Mouse (Mus musculus): ENCODE results near the gene Spred3. TPM values are rescaled to one million over a fixed set of nuclear protein-coding genes. Genes with fewer than 3 reads are reported as not detected.

Spred3 gene
- total and polyA plus RNA-seq, 2 experiments from 2014 or later, result 1.00 to 4.7 TPM

DNA sequence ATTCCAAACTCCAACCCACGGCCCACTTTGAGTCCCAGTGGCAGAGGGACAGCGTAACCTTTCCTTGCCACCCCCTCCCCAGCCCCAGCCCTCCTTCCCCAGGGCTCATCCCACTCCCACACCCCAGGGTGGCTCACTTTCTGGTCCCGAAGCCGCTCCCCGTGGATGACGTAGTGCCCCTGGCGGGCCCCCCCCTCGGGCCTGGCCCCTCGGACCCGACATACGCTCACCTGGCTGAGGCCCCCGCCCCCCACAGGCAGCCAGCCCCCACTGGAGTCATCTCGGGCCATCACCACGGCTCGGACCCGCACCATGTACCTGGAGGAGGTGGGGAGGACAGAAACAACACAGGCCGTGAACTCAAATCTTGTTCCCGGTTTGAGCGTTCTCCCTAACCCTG is 2.6 kb downstream of the Spred3 start:
- Histone ChIP-seq H3K9ac (replicated peaks; ENCODE audit: low read depth, low read length) (no peak overlapping the region), H3K4me3 (ENCODE audit: low read depth, low read length) (no peak overlapping the region), H3K27me3 (ENCODE audit: control insufficient read depth, insufficient read depth, low read length) (peaks cover 40% of the 10 kb centered on the region), H3K36me3 (replicated peaks; ENCODE audit: control insufficient read depth, insufficient read depth, low read length) (no peaks in the 10 kb centered on the region), H3K4me2 (ENCODE audit: low read depth, low read length) (no peak overlapping the region), H3K9me3 (replicated peaks; ENCODE audit: control insufficient read depth, low read length) (no peaks in the 10 kb centered on the region), H3K27ac (ENCODE audit: low read depth) (no peak overlapping the region), H3K4me1 (ENCODE audit: control insufficient read depth, insufficient read depth) (peaks cover 16% of the 10 kb centered on the region)
- DNase-seq (ENCODE audit: low spot score) (no peak), ATAC-seq (ENCODE audit: insufficient read depth, low read depth) (no peak)
- 19% methylated on average over 19 of the region's 19 CpGs for WGBS
- TF ChIP-seq EP300 (IDR thresholded peaks at IDR 0.05; ENCODE audit: low read depth), result no peak
- TF ChIP-seq CTCF (IDR thresholded peaks at IDR 0.05; ENCODE audit: low read depth), result no peak

DNA sequence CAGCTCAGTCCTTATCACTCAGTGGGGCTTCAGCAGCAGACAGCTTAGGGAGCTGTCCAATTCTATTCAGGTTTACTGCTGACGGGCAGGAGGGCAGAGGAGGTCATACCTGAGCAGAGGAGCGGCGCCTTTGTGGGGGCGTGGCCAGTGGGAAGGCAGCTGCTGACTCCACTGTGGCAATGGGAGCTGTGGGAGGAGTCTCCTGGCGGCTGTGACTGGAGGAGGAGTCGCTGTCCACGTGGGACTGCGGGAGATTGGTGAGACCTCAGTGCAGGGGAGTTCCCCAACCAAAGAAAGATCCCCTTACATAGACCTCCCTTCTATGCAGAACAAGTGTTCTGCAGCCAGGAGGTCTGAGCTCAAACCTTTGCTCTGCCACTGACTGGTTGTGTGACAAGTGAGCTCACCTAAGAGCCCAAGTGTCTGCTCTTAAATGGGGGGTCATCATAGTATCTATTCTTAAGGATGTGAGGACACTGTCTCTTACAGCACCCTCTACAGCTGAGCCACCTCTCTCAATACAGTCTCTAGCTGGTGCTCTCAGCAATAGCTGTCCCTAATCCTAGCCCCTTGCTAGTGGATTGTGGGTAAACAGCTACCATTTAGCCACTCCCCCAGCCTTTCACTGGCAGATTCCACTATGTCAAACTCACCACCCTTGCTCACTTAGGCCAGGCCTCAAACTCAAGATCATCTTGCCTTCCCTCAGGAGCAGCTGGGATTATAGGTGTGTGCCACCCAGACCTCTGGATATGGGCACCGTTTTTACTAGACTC is 7.3 kb downstream of the Spred3 start:
- no peak for DNase-seq (ENCODE audit: low spot score)
- Histone ChIP-seq H3K36me3 (replicated peaks; ENCODE audit: control insufficient read depth, insufficient read depth, low read length) (no peaks in the 10 kb centered on the region; the same call in 1 of the 2 replicates), H3K4me1 (ENCODE audit: control insufficient read depth, insufficient read depth) (no peaks in the 10 kb centered on the region; the same call in 1 of the 2 replicates), H3K9ac (replicated peaks; ENCODE audit: low read depth, low read length) (no peak overlapping the region), H3K27me3 (ENCODE audit: control insufficient read depth, insufficient read depth, low read length) (peaks cover 23% of the 10 kb centered on the region), H3K4me2 (ENCODE audit: low read depth, low read length) (no peak overlapping the region), H3K9me3 (replicated peaks; ENCODE audit: control insufficient read depth, low read length) (no peaks in the 10 kb centered on the region), H3K4me3 (ENCODE audit: low read depth, low read length) (no peak overlapping the region), H3K27ac (ENCODE audit: low read depth) (no peak overlapping the region)
- TF ChIP-seq CTCF (IDR thresholded peaks at IDR 0.05; ENCODE audit: low read depth) (no peak), EP300 (IDR thresholded peaks at IDR 0.05; ENCODE audit: low read depth) (no peak)
- 17% methylated on average over 9 of the region's 9 CpGs for whole genome bisulfite sequencing
- ATAC-seq (ENCODE audit: insufficient read depth, low read depth), result peak; percentile 58; the same call in 1 of the 2 replicates

DNA sequence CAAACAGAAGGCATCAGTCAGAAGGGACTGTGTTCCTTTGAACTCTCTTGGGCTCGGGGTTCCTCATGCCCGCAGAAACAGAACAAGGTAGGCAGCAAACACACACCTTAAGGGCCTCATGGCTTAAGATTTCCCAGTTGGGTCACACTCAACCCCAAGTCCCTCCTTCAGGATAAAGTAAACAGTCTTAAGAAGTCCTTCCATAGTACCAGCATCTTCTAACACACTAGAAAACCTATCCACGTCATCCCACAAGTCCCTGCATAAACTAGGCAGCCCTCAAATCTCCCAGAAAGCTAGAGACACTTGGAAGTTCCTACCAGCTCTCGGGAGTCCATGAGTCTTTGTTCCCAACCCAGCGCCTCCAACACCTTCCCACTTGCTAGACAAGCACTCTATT is 7.9 kb downstream of the Spred3 start:
- H3K27ac ChIP-seq (ENCODE audit: low read depth), result no peak overlapping the region
- no peak overlapping the region for H3K4me3 ChIP-seq (ENCODE audit: low read depth, low read length)
- H3K4me1 ChIP-seq (ENCODE audit: control insufficient read depth, insufficient read depth), result no peaks in the 10 kb centered on the region; the same call in 1 of the 2 replicates
- H3K9ac ChIP-seq (replicated peaks; ENCODE audit: low read depth, low read length), result no peak overlapping the region
- ATAC-seq (ENCODE audit: insufficient read depth, low read depth) (no peak), DNase-seq (ENCODE audit: low spot score) (no peak)
- H3K9me3 ChIP-seq (replicated peaks; ENCODE audit: control insufficient read depth, low read length), result no peaks in the 10 kb centered on the region
- 74% methylated on average over 5 of the region's 5 CpGs for WGBS
- H3K27me3 ChIP-seq (ENCODE audit: control insufficient read depth, insufficient read depth, low read length), result peaks cover 19% of the 10 kb centered on the region
- H3K4me2 ChIP-seq (ENCODE audit: low read depth, low read length), result no peak overlapping the region
- TF ChIP-seq CTCF (IDR thresholded peaks at IDR 0.05; ENCODE audit: low read depth) (no peak), EP300 (IDR thresholded peaks at IDR 0.05; ENCODE audit: low read depth) (no peak)
- no peaks in the 10 kb centered on the region; the same call in 1 of the 2 replicates for H3K36me3 ChIP-seq (replicated peaks; ENCODE audit: control insufficient read depth, insufficient read depth, low read length)

DNA sequence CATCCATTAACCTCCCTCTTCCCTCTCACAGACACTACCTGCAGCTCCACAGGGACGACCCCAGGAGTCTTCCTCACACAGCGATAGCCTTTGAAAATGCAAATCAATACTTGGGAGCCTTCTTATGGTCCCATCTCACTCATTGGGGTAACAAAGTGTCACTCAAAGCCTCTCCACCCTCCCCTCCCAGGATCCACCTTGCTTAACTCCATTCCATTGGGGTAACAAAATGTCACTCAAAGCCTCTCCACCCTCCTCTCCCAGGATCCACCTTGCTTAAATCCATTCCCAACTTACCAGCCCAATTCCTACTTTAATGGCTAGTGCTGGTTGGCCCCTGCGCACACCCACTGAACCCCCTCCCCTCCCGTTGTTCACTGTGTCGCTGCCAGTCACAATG is 11.9 kb downstream of the Spred3 start:
- ATAC-seq (ENCODE audit: insufficient read depth, low read depth) (no peak), DNase-seq (ENCODE audit: low spot score) (no peak)
- no peak for TF ChIP-seq CTCF (IDR thresholded peaks at IDR 0.05; ENCODE audit: low read depth)
- TF ChIP-seq EP300 (IDR thresholded peaks at IDR 0.05; ENCODE audit: low read depth), result no peak
- Histone ChIP-seq H3K9me3 (replicated peaks; ENCODE audit: control insufficient read depth, low read length) (no peaks in the 10 kb centered on the region), H3K4me1 (ENCODE audit: control insufficient read depth, insufficient read depth) (no peaks in the 10 kb centered on the region; the same call in 1 of the 2 replicates), H3K9ac (replicated peaks; ENCODE audit: low read depth, low read length) (no peak overlapping the region), H3K4me3 (ENCODE audit: low read depth, low read length) (no peak overlapping the region), H3K36me3 (replicated peaks; ENCODE audit: control insufficient read depth, insufficient read depth, low read length) (peaks cover 12% of the 10 kb centered on the region; the same call in 1 of the 2 replicates), H3K4me2 (ENCODE audit: low read depth, low read length) (no peak overlapping the region), H3K27me3 (ENCODE audit: control insufficient read depth, insufficient read depth, low read length) (peaks cover 17% of the 10 kb centered on the region), H3K27ac (ENCODE audit: low read depth) (no peak overlapping the region)
- WGBS, result 6% methylated on average over 5 of the region's 5 CpGs

DNA sequence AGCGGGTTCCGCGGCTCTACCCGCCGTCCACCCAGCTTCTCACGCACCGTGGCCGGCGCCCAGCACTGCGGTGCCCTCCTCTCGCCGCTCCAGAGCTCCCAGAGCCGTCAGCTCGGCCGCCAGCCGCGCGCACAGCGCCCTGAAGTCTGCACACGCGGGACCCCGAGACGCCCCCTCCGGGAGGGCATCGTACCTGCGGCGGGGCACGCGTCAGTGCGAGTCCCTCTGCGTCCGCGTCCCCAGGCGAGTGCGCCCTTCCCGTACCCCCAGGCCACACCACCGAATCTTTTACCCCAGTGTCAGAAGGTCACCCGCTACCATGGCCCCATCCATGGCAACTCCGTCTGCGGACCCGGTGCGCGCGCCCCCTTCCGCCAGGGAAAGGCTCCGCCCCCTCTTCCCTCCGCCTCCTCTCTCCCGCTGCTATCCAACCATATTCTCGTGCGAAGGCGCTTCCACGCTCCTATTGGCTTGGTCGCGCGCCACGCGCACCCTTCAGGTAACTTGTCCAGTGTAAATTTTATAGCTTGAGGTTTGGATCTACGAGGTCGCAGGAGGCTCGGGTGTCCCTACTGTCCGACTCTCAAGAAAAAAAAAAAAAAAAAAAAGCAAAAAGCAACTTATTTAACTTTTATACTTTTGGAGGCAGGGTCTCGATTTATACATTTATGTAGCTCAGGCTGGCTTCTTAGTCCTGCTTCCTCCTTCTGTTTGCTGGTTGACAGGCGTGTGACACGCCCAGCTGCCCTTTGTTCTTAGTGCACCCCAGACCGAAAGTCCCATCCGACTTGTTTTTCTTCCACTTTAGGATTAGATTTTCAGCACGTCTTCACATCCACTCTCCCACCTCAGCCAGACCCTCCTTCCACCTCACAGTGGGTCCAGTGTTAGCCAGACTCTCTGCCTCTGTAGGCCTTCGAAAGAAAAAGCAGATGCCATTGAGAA is 14.1 kb downstream of the Spred3 start, which contains the start of gene Fam98c:
Gene Fam98c (minus strand): TSS at position 397 of the 945 bp plus-strand sequence.
- DNase-seq (ENCODE audit: low spot score), result peak; percentile 85
- Histone ChIP-seq H3K4me3 (ENCODE audit: low read depth, low read length) (peak within 1 kb of the TSS; percentile 77), H3K4me2 (ENCODE audit: low read depth, low read length) (peak within 1 kb of the TSS; percentile 92), H3K27ac (ENCODE audit: low read depth) (peak within 1 kb of the TSS; percentile 80), H3K4me1 (ENCODE audit: control insufficient read depth, insufficient read depth) (no peaks in the 10 kb centered on the region), H3K27me3 (ENCODE audit: control insufficient read depth, insufficient read depth, low read length) (peaks cover 14% of the 10 kb centered on the region), H3K9ac (replicated peaks; ENCODE audit: low read depth, low read length) (peak within 1 kb of the TSS; percentile 74), H3K9me3 (replicated peaks; ENCODE audit: control insufficient read depth, low read length) (no peaks in the 10 kb centered on the region), H3K36me3 (replicated peaks; ENCODE audit: control insufficient read depth, insufficient read depth, low read length) (0 out of 2 replicates have a peak, but pooled peaks cover 12% of the 10 kb centered on the region)
- WGBS, result 3% methylated on average over 67 of the region's 68 CpGs
- ATAC-seq (ENCODE audit: insufficient read depth, low read depth), result peak; percentile 89
- peak; percentile 31 for TF ChIP-seq CTCF (IDR thresholded peaks at IDR 0.05; ENCODE audit: low read depth)
- TF ChIP-seq EP300 (IDR thresholded peaks at IDR 0.05; ENCODE audit: low read depth), result no peak

Data from heart, postnatal 0 days (tissue).